Mouse (Mus musculus): ENCODE data around the gene Shisa8.

GRCm38 (mm10) chr15:82166240-82167100, 46.1 kb downstream of the Shisa8 start:
- TF ChIP-seq USF1 (IDR thresholded peaks at IDR 0.05; ENCODE audit: low read depth) (no peak), MAX (IDR thresholded peaks at IDR 0.05) (no peak), CTCF (IDR thresholded peaks at IDR 0.05; ENCODE audit: control insufficient read depth, insufficient read depth, insufficient read length) (no peak), CEBPB (IDR thresholded peaks at IDR 0.05; ENCODE audit: low read depth) (no peak), MYOD1 (IDR thresholded peaks at IDR 0.05; ENCODE audit: control insufficient read depth, insufficient read length, low read depth) (no peak)
